ENCODE assay signal across 26 mouse cellular contexts in genomic region chr5:35965036-35965435, GRCm38 (mm10).
"Had no signal": no experiment of that assay in that cellular context is flagged by ENCODE, and none has a peak within 500 bp of the region (broad histone marks: within the 10 kb centered on the region; RNA-seq: fewer than 3 reads in every experiment).

No protein-coding gene starts in this region.

- DNase-seq: gastrocnemius, postnatal 14 days; gastrocnemius, postnatal 36 days; heart, adult 11 months; heart, adult 2 months; heart, postnatal 14 days; heart, postnatal 36 days; kidney, adult 11 months; kidney, adult 2 months; kidney, adult 9 months; kidney, postnatal 14 days; kidney, postnatal 36 days; layer of hippocampus, adult 9-11 months; layer of hippocampus, postnatal 36 days; left cerebral cortex, postnatal 4 days had no signal

- H3K9me3 ChIP-seq: heart, embryonic 13.5 days; heart, embryonic 15.5 days; hindbrain, embryonic 13.5 days; hindbrain, embryonic 15.5 days; kidney, embryonic 15.5 days; limb, embryonic 15.5 days; liver, embryonic 12.5 days had no signal

- H3K4me3 ChIP-seq: heart, adult 2 months; heart, embryonic 13.5 days; heart, embryonic 15.5 days; hindbrain, embryonic 13.5 days; hindbrain, embryonic 15.5 days; kidney, embryonic 15.5 days; limb, embryonic 13.5 days; limb, embryonic 15.5 days; liver, embryonic 12.5 days had no signal

- H3K4me2 ChIP-seq: heart, embryonic 11.5 days; heart, embryonic 13.5 days; heart, embryonic 15.5 days; hindbrain, embryonic 13.5 days; hindbrain, embryonic 15.5 days; kidney, embryonic 15.5 days; limb, embryonic 13.5 days; limb, embryonic 15.5 days; liver, embryonic 12.5 days had no signal

- ATAC-seq: hindbrain, postnatal 0 days; liver, embryonic 12.5 days had no signal

- H3K27me3 ChIP-seq: heart, embryonic 13.5 days; heart, embryonic 15.5 days; hindbrain, embryonic 13.5 days; hindbrain, embryonic 15.5 days; kidney, embryonic 15.5 days; limb, embryonic 13.5 days; limb, embryonic 15.5 days; liver, embryonic 12.5 days had no signal

- H3K27ac ChIP-seq: heart, adult 2 months; heart, embryonic 15.5 days; hindbrain, embryonic 13.5 days; hindbrain, embryonic 15.5 days; hindbrain, postnatal 0 days; kidney, embryonic 15.5 days; kidney, postnatal 0 days; limb, embryonic 13.5 days; limb, embryonic 15.5 days; liver, embryonic 12.5 days; liver, embryonic 14.5 days had no signal

- H3K4me1 ChIP-seq: liver, embryonic 12.5 days had no signal

- H3K9ac ChIP-seq: heart, embryonic 13.5 days; heart, embryonic 15.5 days; hindbrain, embryonic 13.5 days; hindbrain, embryonic 15.5 days; kidney, embryonic 15.5 days; limb, embryonic 13.5 days; limb, embryonic 15.5 days; liver, embryonic 12.5 days; liver, embryonic 14.5 days had no signal
